Mouse (Mus musculus) C2C12 (cell line): ENCODE data around the gene Itgb2. TPM values are rescaled to one million over a fixed set of nuclear protein-coding genes. Genes with fewer than 3 reads are reported as not detected.

Source experiments
- H3K27me3 ChIP-seq: one replicate; pipeline ENCODE4 v1.6.1; 2011; ENCODE audit not compliant: control insufficient read depth, insufficient read depth, insufficient read length
- H3K36me3 ChIP-seq: one replicate; pipeline ENCODE4 v1.6.1; 2011; ENCODE audit not compliant: control insufficient read depth, insufficient read depth
- H3K4me3 ChIP-seq: one replicate; pipeline ENCODE4 v1.5.1; 2011; ENCODE audit warnings: mild to moderate bottlenecking, control low read depth; ENCODE audit not compliant: poor library complexity, insufficient read depth, severe bottlenecking
- H3K79me2 ChIP-seq: one replicate; pipeline ENCODE4 v1.6.1; 2011; ENCODE audit not compliant: control insufficient read depth, insufficient read depth
- H3K79me3 ChIP-seq: one replicate; pipeline ENCODE4 v1.6.1; 2011; ENCODE audit warnings: low read depth, control low read depth
- H3ac ChIP-seq: one replicate; pipeline ENCODE3; 2011; ENCODE audit warnings: low read depth; ENCODE audit not compliant: control insufficient read depth, insufficient read length
- CEBPB ChIP-seq: IDR thresholded peaks from one replicate; pipeline ENCODE4 v1.6.1; 2011; ENCODE audit warnings: low read depth, mild to moderate bottlenecking, control low read depth, moderate library complexity
- CTCF ChIP-seq: IDR thresholded peaks from one replicate; pipeline ENCODE4 v1.5.1; 2011; ENCODE audit not compliant: control insufficient read depth, insufficient read depth, insufficient read length
- FOSL1 ChIP-seq: IDR thresholded peaks from one replicate; pipeline ENCODE4 v1.8.0; 2011; ENCODE audit warnings: mild to moderate bottlenecking, low read length; ENCODE audit not compliant: poor library complexity, insufficient read depth, severe bottlenecking
- MAX ChIP-seq: IDR thresholded peaks from one replicate; pipeline ENCODE4 v1.6.1; 2011; ENCODE audit warnings: mild to moderate bottlenecking, control low read depth
- MYOD1 ChIP-seq: IDR thresholded peaks from one replicate; pipeline ENCODE4 v1.6.1; 2011; ENCODE audit warnings: low read depth; ENCODE audit not compliant: control insufficient read depth, insufficient read length
- MYOG ChIP-seq: IDR thresholded peaks from one replicate; pipeline ENCODE4 v1.6.1; 2011; ENCODE audit not compliant: control insufficient read depth, insufficient read length; ENCODE audit errors: extremely low read depth
- USF1 ChIP-seq: IDR thresholded peaks from one replicate; pipeline ENCODE4 v1.6.1; 2011; ENCODE audit warnings: low read depth, mild to moderate bottlenecking, control low read depth, moderate library complexity
- polyA plus RNA-seq: library from polyadenylated mRNA; unstranded; fragments of >200 nt; fragmentation: generic; extraction: Trizol; gene quantifications from one replicate; pipeline ENCODE4 v1.2.1, GENCODE M21; 2012; ENCODE audit warnings: missing spikeins

Itgb2 gene
- polyA plus RNA-seq, 1 experiment: 0.47 TPM

GRCm38 (mm10) chr10:77510225-77510982, 19.6 kb upstream of the Itgb2 start:
- Histone ChIP-seq H3K4me3 (no peak overlapping the region), H3K79me2 (peaks cover 57% of the 10 kb centered on the region), H3K79me3 (peaks cover 42% of the 10 kb centered on the region), H3K27me3 (no peaks in the 10 kb centered on the region), H3K36me3 (peaks cover 84% of the 10 kb centered on the region), H3ac (no peak overlapping the region)
- TF ChIP-seq MYOG: no peak
- no peak for TF ChIP-seq MYOD1
- TF ChIP-seq CEBPB: no peak
- TF ChIP-seq USF1: no peak
- TF ChIP-seq FOSL1: no peak
- TF ChIP-seq MAX: no peak
- TF ChIP-seq CTCF: no peak

DNA sequence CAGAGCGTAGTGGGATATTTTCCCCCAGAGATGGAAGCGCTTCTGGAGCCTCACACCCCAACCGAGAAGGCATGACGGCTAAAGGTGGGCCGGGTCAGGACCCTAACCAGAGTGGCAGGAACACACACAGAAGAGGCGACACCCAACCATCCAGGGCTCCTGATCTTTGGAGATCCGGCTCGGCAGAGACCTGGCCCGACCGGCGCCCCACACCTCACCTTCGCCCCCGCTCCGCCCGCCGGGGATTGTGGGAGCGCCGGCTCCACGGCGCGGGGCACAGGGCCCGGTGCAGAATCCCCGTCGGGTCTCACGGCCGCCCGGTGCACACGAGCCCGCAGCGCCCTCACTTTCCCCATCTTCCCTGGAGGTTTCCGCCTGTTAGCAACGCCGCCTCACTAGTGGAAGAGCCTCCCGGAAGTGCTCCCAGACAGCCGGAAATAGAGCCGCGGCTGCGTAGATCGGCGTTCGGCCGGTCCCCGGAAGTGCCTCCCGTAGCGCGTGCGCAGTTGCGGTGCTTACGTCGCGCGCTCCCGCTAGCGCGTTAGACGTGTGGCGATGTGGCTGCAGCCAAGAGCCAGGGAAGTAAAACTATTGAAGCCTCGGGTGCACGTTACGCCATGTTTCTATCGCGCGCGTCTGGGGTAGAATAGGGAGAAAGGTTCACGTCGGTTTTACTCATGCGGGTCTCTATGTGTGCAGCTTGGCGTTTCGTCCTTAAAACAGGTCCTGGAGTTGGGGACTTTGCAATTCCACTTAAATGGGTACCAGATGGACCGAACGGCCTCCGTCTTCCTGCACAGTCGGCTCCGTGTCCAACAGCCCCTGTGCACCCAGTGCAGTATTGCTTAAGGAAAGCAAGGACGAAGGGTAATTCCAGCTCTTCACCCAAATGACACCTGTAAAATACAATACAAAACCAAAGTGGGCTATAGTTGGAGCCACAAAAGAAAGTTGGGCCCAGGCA, 14.4 kb upstream of the Itgb2 start, which contains the start of gene Fam207a:
Gene Fam207a, minus strand, starts transcription at position 401 of the 964 bp plus-strand sequence.
- H3K36me3 ChIP-seq: peaks cover 38% of the 10 kb centered on the region
- H3K79me2 ChIP-seq: peaks cover 28% of the 10 kb centered on the region
- H3K4me3 ChIP-seq: peak within 1 kb of the TSS; percentile 96
- H3ac ChIP-seq: peak within 1 kb of the TSS; percentile 96
- H3K79me3 ChIP-seq: peaks cover 19% of the 10 kb centered on the region
- TF ChIP-seq FOSL1 (no peak), MAX (peak; percentile 91), USF1 (no peak), CTCF (no peak)
- H3K27me3 ChIP-seq: no peaks in the 10 kb centered on the region

- peaks cover 19% of the 10 kb centered on the region for H3K79me3 ChIP-seq
- peak overlapping the region; percentile 82 for H3ac ChIP-seq
- H3K36me3 ChIP-seq: peaks cover 31% of the 10 kb centered on the region
- peaks cover 28% of the 10 kb centered on the region for H3K79me2 ChIP-seq
- H3K27me3 ChIP-seq: no peaks in the 10 kb centered on the region
- H3K4me3 ChIP-seq: peak overlapping the region; percentile 96
- TF ChIP-seq FOSL1: no peak
- no peak for TF ChIP-seq CTCF
- no peak for TF ChIP-seq MYOD1
- TF ChIP-seq MYOG: no peak
- no peak for TF ChIP-seq USF1
- no peak for TF ChIP-seq CEBPB
- TF ChIP-seq MAX: no peak
Observed at GRCm38 (mm10) chr10:77516379-77516951, 13.6 kb upstream of the Itgb2 start.

DNA sequence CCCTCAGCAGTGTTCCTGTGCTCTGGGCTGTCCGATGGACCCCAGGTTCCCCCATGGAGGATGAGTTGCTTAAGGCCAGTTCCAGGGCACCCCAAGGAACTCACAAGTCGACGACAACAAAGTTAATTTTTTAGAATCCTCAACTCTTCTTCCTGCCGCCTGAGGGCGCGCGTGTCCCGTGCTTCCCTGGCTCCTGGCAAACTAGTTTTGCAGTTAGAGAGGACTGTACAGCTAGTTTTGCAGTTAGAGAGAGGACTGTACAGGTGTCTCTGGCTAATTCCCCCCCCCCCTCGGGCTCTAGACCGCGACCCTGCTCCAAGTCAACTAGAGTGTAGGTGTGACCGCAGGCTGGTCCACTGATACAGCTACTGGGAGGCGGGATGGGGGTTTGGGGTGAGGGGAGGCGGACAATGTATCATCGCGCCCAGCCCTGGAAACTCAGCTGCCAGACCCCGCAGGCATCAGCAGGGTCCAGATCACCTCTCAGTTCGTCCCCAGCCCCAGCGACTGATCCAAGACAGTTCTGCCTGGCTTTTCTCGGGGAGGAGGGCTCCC, 12.9 kb upstream of the Itgb2 start:
- H3K79me2 ChIP-seq: peaks cover 28% of the 10 kb centered on the region
- H3ac ChIP-seq: no peak overlapping the region
- TF ChIP-seq USF1: no peak
- TF ChIP-seq CTCF: peak; percentile 63
- no peak for TF ChIP-seq MYOD1
- TF ChIP-seq FOSL1: no peak
- TF ChIP-seq MAX: no peak
- TF ChIP-seq MYOG: no peak
- TF ChIP-seq CEBPB: no peak
- no peaks in the 10 kb centered on the region for H3K27me3 ChIP-seq
- peak overlapping the region; percentile 96 for H3K4me3 ChIP-seq
- H3K36me3 ChIP-seq: peaks cover 24% of the 10 kb centered on the region
- peaks cover 19% of the 10 kb centered on the region for H3K79me3 ChIP-seq

DNA sequence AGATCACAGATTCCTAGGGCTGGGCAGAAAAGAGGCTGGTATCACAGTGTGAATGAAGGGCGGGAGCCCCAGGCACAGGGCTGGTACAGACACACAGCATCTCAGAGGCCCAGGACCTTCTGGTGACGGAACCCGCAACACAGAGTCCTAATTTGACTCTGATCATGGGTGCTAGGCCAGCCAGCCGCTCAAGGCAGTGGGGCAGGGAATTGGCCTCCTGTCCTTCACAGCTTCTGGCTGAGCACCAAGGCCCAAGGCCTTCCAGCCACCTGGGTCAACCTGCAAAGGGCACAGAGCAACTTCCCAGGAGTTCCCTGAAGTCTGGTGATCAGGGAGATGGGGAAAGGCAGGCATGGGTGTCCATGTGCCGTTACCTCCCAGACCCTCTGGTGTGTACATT, 12.3 kb upstream of the Itgb2 start:
- H3K27me3 ChIP-seq: no peaks in the 10 kb centered on the region
- H3K36me3 ChIP-seq: peaks cover 17% of the 10 kb centered on the region
- no peak overlapping the region for H3K4me3 ChIP-seq
- no peak overlapping the region for H3ac ChIP-seq
- H3K79me3 ChIP-seq: peaks cover 19% of the 10 kb centered on the region
- peaks cover 28% of the 10 kb centered on the region for H3K79me2 ChIP-seq
- TF ChIP-seq MYOD1 (no peak), CEBPB (no peak), MYOG (no peak), USF1 (no peak), CTCF (no peak), MAX (no peak), FOSL1 (no peak)
